Mouse (Mus musculus): ENCODE data around the gene Ap1ar. TPM values are rescaled to one million over a fixed set of nuclear protein-coding genes. Genes with fewer than 3 reads are reported as not detected.
"Not testable (repeated sequence)": the region's sequence is repeated elsewhere in the genome, so short reads cannot be mapped to it uniquely, and the experiment has no call there.

Ap1ar gene
- total RNA-seq, 2 experiments from 2014 or later = 19.6 to 20.9 TPM

- DNase-seq = no peak
- intact Hi-C loops (cut with DNase I) = no loop called here
Measured at GRCm38 (mm10) chr3:127804439-127804838, 32.9 kb downstream of the Ap1ar start.

- no peak for DNase-seq
- intact Hi-C loops (cut with DNase I) = no loop called here
Measured at GRCm38 (mm10) chr3:127802814-127803213, 34.5 kb downstream of the Ap1ar start.

GRCm38 (mm10) chr3:127801162-127801561 is 36.2 kb downstream of the Ap1ar start:
- no peak for DNase-seq
- intact Hi-C loops (cut with DNase I) = no loop called here

- intact Hi-C loops (cut with DNase I) = no loop called here
- no peak for DNase-seq
Measured at GRCm38 (mm10) chr3:127796271-127796670, 41.1 kb downstream of the Ap1ar start.

- no peak for DNase-seq
- intact Hi-C loops (cut with DNase I) = no loop called here
Measured at GRCm38 (mm10) chr3:127795762-127796161, 41.6 kb downstream of the Ap1ar start.

GRCm38 (mm10) chr3:127793022-127793421 is 44.3 kb downstream of the Ap1ar start:
- intact Hi-C loops (cut with DNase I) = loop anchor here (5.0 kb wide), 1 partner anchor 44 kb away; the partner anchor contains the start of gene Ap1ar
- DNase-seq = no peak

GRCm38 (mm10) chr3:127791595-127792561 is 45.4 kb downstream of the Ap1ar start:
- intact Hi-C loops (cut with DNase I) = loop anchor here (5.0 kb wide), 1 partner anchor 45 kb away; the partner anchor contains the start of gene Ap1ar
- DNase-seq = no peak

- DNase-seq = no peak
- intact Hi-C loops (cut with DNase I) = loop anchor here (5.0 kb wide), 1 partner anchor 46 kb away; the partner anchor contains the start of gene Ap1ar
Measured at GRCm38 (mm10) chr3:127791056-127791483, 46.3 kb downstream of the Ap1ar start.

GRCm38 (mm10) chr3:127790234-127791055 is 46.9 kb downstream of the Ap1ar start:
- peak; percentile 16 to 20 for DNase-seq
- intact Hi-C loops (cut with DNase I) = loop anchor here (5.0 kb wide), 1 partner anchor 47 kb away; the partner anchor contains the start of gene Ap1ar

- intact Hi-C loops (cut with DNase I) = loop anchor here (5.0 kb wide), 1 partner anchor 48 kb away; the partner anchor contains the start of gene Ap1ar
- DNase-seq = peak; percentile 37 to 57
Measured at GRCm38 (mm10) chr3:127789500-127790191, 47.7 kb downstream of the Ap1ar start, which contains the start of gene Tifa. Gene Tifa (plus strand): TSS chr3:127789805.

- intact Hi-C loops (cut with DNase I) = no loop called here
- no peak for DNase-seq
Measured at GRCm38 (mm10) chr3:127788919-127789318, 48.4 kb downstream of the Ap1ar start.

- no peak for DNase-seq
- intact Hi-C loops (cut with DNase I) = no loop called here
Measured at GRCm38 (mm10) chr3:127788038-127788437, 49.3 kb downstream of the Ap1ar start.

- DNase-seq = no peak
- intact Hi-C loops (cut with DNase I) = no loop called here
Measured at GRCm38 (mm10) chr3:127787032-127787431, 50.3 kb downstream of the Ap1ar start.

- intact Hi-C loops (cut with DNase I); DNase-seq: not testable (repeated sequence)
Measured at GRCm38 (mm10) chr3:127783680-127784079, 53.6 kb downstream of the Ap1ar start.

- no peak for DNase-seq
- intact Hi-C loops (cut with DNase I) = no loop called here
Measured at GRCm38 (mm10) chr3:127782921-127783320, 54.4 kb downstream of the Ap1ar start.

GRCm38 (mm10) chr3:127780921-127781320 is 56.4 kb downstream of the Ap1ar start:
- DNase-seq = no peak
- intact Hi-C loops (cut with DNase I) = no loop called here

GRCm38 (mm10) chr3:127780021-127780644 is 57.2 kb downstream of the Ap1ar start, which contains the start of gene Alpk1:
Gene Alpk1 (minus strand): TSS chr3:127780527.
- intact Hi-C loops (cut with DNase I) = no loop called here
- peak; percentile 56 to 66 for DNase-seq

- intact Hi-C loops (cut with DNase I) = no loop called here
- DNase-seq = no peak
Measured at GRCm38 (mm10) chr3:127769146-127769545, 68.2 kb downstream of the Ap1ar start.

GRCm38 (mm10) chr3:127765971-127766370 is 71.4 kb downstream of the Ap1ar start:
- DNase-seq = no peak
- intact Hi-C loops (cut with DNase I) = no loop called here
